Mouse (Mus musculus) E14TG2a.4 (cell line): ENCODE results near the gene Ptprt.

Experiments
- CTCF ChIP-seq: conservative IDR thresholded peaks from 2 replicates; pipeline ENCODE4 v1.5.1; 2014; ENCODE audit warnings: low read length
- NANOG ChIP-seq: IDR thresholded peaks from 2 replicates; pipeline ENCODE4 v1.6.1; 2014; ENCODE audit warnings: borderline replicate concordance, low read length, mixed read lengths
- POU5F1 ChIP-seq: IDR thresholded peaks from 2 replicates; pipeline ENCODE4 v1.6.1; 2014; ENCODE audit warnings: low read length, borderline replicate concordance

- TF ChIP-seq CTCF (no peak), POU5F1 (no peak), NANOG (no peak)
Measured at GRCm38 (mm10) chr2:162662431-162662970, 1.6 kb upstream of the Ptprt start.
